13 mouse cellular contexts compared by ENCODE assay signal in genomic region chr8:120279418-120279817, GRCm38 (mm10). TPM values are rescaled to one million over a fixed set of nuclear protein-coding genes. Genes with fewer than 3 reads are reported as not detected.
DNase-seq lines count a peak whose midpoint lies in the region; ATAC-seq and TF ChIP-seq lines count a peak whose summit lies in the region.
"Had no signal": no experiment of that assay in that cellular context is flagged by ENCODE, and none has a peak within 500 bp of the region (broad histone marks: within the 10 kb centered on the region; RNA-seq: fewer than 3 reads in every experiment).

No protein-coding gene starts in this region.

- 0 out of 2 replicates have a peak overlapping the region, but pooled peaks have one; percentile 89 for H3K27ac ChIP-seq in heart, embryonic 10.5 days
- H3K27ac ChIP-seq in liver, postnatal 0 days (ENCODE audit: low read depth), result no peak overlapping the region
- no peak overlapping the region for H3K27ac ChIP-seq in liver, embryonic 11.5 days (ENCODE audit: low read depth, low read length)
- no peak overlapping the region for H3K27ac ChIP-seq in intestine, postnatal 0 days (ENCODE audit: low read depth, low read length)
- H3K27ac ChIP-seq in midbrain, embryonic 16.5 days (ENCODE audit: low read length), result no peak overlapping the region
- H3K27ac ChIP-seq in hindbrain, embryonic 13.5 days, result no peak overlapping the region
- H3K27ac ChIP-seq: forebrain, embryonic 12.5 days; macrophage had no signal

- no peak overlapping the region for H3K4me2 ChIP-seq in liver, postnatal 0 days (ENCODE audit: low read depth, low read length)
- no peak overlapping the region for H3K4me2 ChIP-seq in liver, embryonic 11.5 days
- no peak overlapping the region for H3K4me2 ChIP-seq in intestine, postnatal 0 days (replicated peaks; ENCODE audit: low read depth)
- no peak overlapping the region for H3K4me2 ChIP-seq in midbrain, embryonic 16.5 days (ENCODE audit: low read length)
- no peak overlapping the region for H3K4me2 ChIP-seq in hindbrain, embryonic 13.5 days
- H3K4me2 ChIP-seq: forebrain, embryonic 12.5 days had no signal

- H3K27me3 ChIP-seq in heart, embryonic 10.5 days (ENCODE audit: insufficient read depth, poor library complexity, severe bottlenecking), result peaks cover 18% of the 10 kb centered on the region; the same call in 1 of the 2 replicates
- no peaks in the 10 kb centered on the region for H3K27me3 ChIP-seq in liver, postnatal 0 days (ENCODE audit: insufficient read depth, low read length)
- no peaks in the 10 kb centered on the region; the same call in 1 of the 2 replicates for H3K27me3 ChIP-seq in liver, embryonic 11.5 days (replicated peaks; ENCODE audit: control insufficient read depth, insufficient read depth, low read length)
- H3K27me3 ChIP-seq in intestine, postnatal 0 days (replicated peaks; ENCODE audit: control insufficient read depth, insufficient read depth, low read length), result no peaks in the 10 kb centered on the region
- H3K27me3 ChIP-seq in midbrain, embryonic 16.5 days (ENCODE audit: control insufficient read depth, insufficient read depth, low read depth, low read length), result no peaks in the 10 kb centered on the region
- peaks cover 31% of the 10 kb centered on the region for H3K27me3 ChIP-seq in hindbrain, embryonic 13.5 days

- peak; percentile 41 for ATAC-seq in liver, postnatal 0 days
- no peak for ATAC-seq in liver, embryonic 11.5 days (replicated peaks; ENCODE audit: low FRiP score)
- peak; percentile 29; the same call in 1 of the 2 replicates for ATAC-seq in intestine, postnatal 0 days
- ATAC-seq in midbrain, embryonic 16.5 days, result no peak
- no peak for ATAC-seq in hindbrain, embryonic 13.5 days (ENCODE audit: low FRiP score)

- TF ChIP-seq CTCF in liver, postnatal 0 days (IDR thresholded peaks at IDR 0.05; ENCODE audit: low read depth), result no peak
- TF ChIP-seq CTCF in intestine, postnatal 0 days (IDR thresholded peaks at IDR 0.05; ENCODE audit: low read depth), result no peak

- H3K4me3 ChIP-seq in heart, embryonic 10.5 days, result no peak overlapping the region
- no peak overlapping the region for H3K4me3 ChIP-seq in liver, postnatal 0 days (ENCODE audit: low read depth, low read length)
- no peak overlapping the region for H3K4me3 ChIP-seq in liver, embryonic 11.5 days (ENCODE audit: low read depth, low read length)
- no peak overlapping the region for H3K4me3 ChIP-seq in intestine, postnatal 0 days (ENCODE audit: low read depth, low read length)
- H3K4me3 ChIP-seq in midbrain, embryonic 16.5 days (ENCODE audit: low read depth, low read length), result no peak overlapping the region
- H3K4me3 ChIP-seq in hindbrain, embryonic 13.5 days, result no peak overlapping the region
- H3K4me3 ChIP-seq: forebrain, embryonic 12.5 days had no signal

- no peak for DNase-seq in heart, embryonic 10.5 days (ENCODE audit: low spot score)
- DNase-seq in heart, adult 18-20 months, result no peak
- peak; percentile 76 for DNase-seq in liver, postnatal 0 days
- DNase-seq in liver, embryonic 11.5 days (ENCODE audit: low spot score), result no peak
- peak; percentile 24 for DNase-seq in adipocyte (ENCODE audit: low spot score)
- DNase-seq: embryo, embryonic 11 days; gastrocnemius, postnatal 25 days; thymus, postnatal 25 days had no signal

- TF ChIP-seq EP300 in liver, postnatal 0 days (IDR thresholded peaks at IDR 0.05; ENCODE audit: low read depth), result no peak

- peaks cover 91% of the 10 kb centered on the region for H3K4me1 ChIP-seq in heart, embryonic 10.5 days
- H3K4me1 ChIP-seq in liver, postnatal 0 days (ENCODE audit: insufficient read depth), result peaks cover 20% of the 10 kb centered on the region
- H3K4me1 ChIP-seq in liver, embryonic 11.5 days (replicated peaks; ENCODE audit: control insufficient read depth, insufficient read depth, low read length), result peaks cover 59% of the 10 kb centered on the region
- peaks cover 15% of the 10 kb centered on the region; the same call in 1 of the 2 replicates for H3K4me1 ChIP-seq in intestine, postnatal 0 days (replicated peaks; ENCODE audit: control insufficient read depth, insufficient read depth, low read length)
- peaks cover 41% of the 10 kb centered on the region for H3K4me1 ChIP-seq in midbrain, embryonic 16.5 days (ENCODE audit: control insufficient read depth, insufficient read depth, low read length)
- peaks cover 72% of the 10 kb centered on the region for H3K4me1 ChIP-seq in hindbrain, embryonic 13.5 days (replicated peaks)

- no peaks in the 10 kb centered on the region for H3K9me3 ChIP-seq in heart, embryonic 10.5 days
- no peaks in the 10 kb centered on the region for H3K9me3 ChIP-seq in liver, postnatal 0 days (ENCODE audit: low read length)
- no peaks in the 10 kb centered on the region for H3K9me3 ChIP-seq in liver, embryonic 11.5 days (ENCODE audit: control insufficient read depth, low read length)
- H3K9me3 ChIP-seq in intestine, postnatal 0 days (ENCODE audit: control insufficient read depth), result no peaks in the 10 kb centered on the region
- H3K9me3 ChIP-seq in midbrain, embryonic 16.5 days (replicated peaks; ENCODE audit: control insufficient read depth, low read length, poor library complexity, severe bottlenecking), result no peaks in the 10 kb centered on the region
- H3K9me3 ChIP-seq in hindbrain, embryonic 13.5 days, result no peaks in the 10 kb centered on the region
- H3K9me3 ChIP-seq: forebrain, embryonic 12.5 days had no signal

- no peaks in the 10 kb centered on the region for H3K36me3 ChIP-seq in heart, embryonic 10.5 days
- no peaks in the 10 kb centered on the region for H3K36me3 ChIP-seq in liver, postnatal 0 days (replicated peaks; ENCODE audit: insufficient read depth, low read length)
- no peaks in the 10 kb centered on the region for H3K36me3 ChIP-seq in liver, embryonic 11.5 days (ENCODE audit: control insufficient read depth, insufficient read depth, low read length)
- H3K36me3 ChIP-seq in intestine, postnatal 0 days (ENCODE audit: control insufficient read depth, insufficient read depth), result no peaks in the 10 kb centered on the region
- no peaks in the 10 kb centered on the region for H3K36me3 ChIP-seq in midbrain, embryonic 16.5 days (ENCODE audit: control insufficient read depth, insufficient read depth, low read length)
- no peaks in the 10 kb centered on the region for H3K36me3 ChIP-seq in hindbrain, embryonic 13.5 days
- H3K36me3 ChIP-seq: forebrain, embryonic 12.5 days had no signal

- WGBS in heart, embryonic 10.5 days, result 75% methylated on average over 8 of the region's 8 CpGs
- 78% methylated on average over 7 of the region's 8 CpGs for WGBS in liver, postnatal 0 days (ENCODE audit: insufficient replicate concordance)
- WGBS in liver, embryonic 11.5 days, result 86% methylated on average over 8 of the region's 8 CpGs
- WGBS in intestine, postnatal 0 days, result 67% methylated on average over 8 of the region's 8 CpGs
- WGBS in midbrain, embryonic 16.5 days, result 87% methylated on average over 8 of the region's 8 CpGs
- 91% methylated on average over 8 of the region's 8 CpGs for WGBS in hindbrain, embryonic 13.5 days

- no peak overlapping the region for H3K9ac ChIP-seq in liver, postnatal 0 days (replicated peaks)
- H3K9ac ChIP-seq in liver, embryonic 11.5 days (ENCODE audit: low read depth, low read length), result no peak overlapping the region
- no peak overlapping the region for H3K9ac ChIP-seq in intestine, postnatal 0 days (ENCODE audit: low read depth, low read length)
- H3K9ac ChIP-seq in midbrain, embryonic 16.5 days (ENCODE audit: low read depth, low read length), result no peak overlapping the region
- no peak overlapping the region for H3K9ac ChIP-seq in hindbrain, embryonic 13.5 days
- H3K9ac ChIP-seq: forebrain, embryonic 12.5 days had no signal

RNA-seq across cellular contexts. Expression of gene Gse1, which starts 51.2 kb away (rescaled TPM):
- 12.2 and 13.7 TPM in 2 replicates for polyA plus RNA-seq in heart, embryonic 10.5 days (2016; fragmentation: Nextera tagmentation; extraction: Ambion mirVana)
- total RNA-seq in heart, adult 18-20 months (2021), result 10 to 100 TPM; 15.5 to 16.0 TPM
- polyA plus RNA-seq in liver, postnatal 0 days (2015; fragmentation: Nextera tagmentation; extraction: Ambion mirVana), result 7.1 and 7.7 TPM in 2 replicates
- polyA plus RNA-seq in liver, embryonic 11.5 days (2014; fragmentation: Nextera tagmentation; extraction: Ambion mirVana), result 23.1 and 25.3 TPM in 2 replicates
- 6.4 and 7.8 TPM in 2 replicates for polyA plus RNA-seq in intestine, postnatal 0 days (2015; fragmentation: Nextera tagmentation; extraction: Ambion mirVana)
- 13.3 and 17.6 TPM in 2 replicates for polyA plus RNA-seq in midbrain, embryonic 16.5 days (2015; fragmentation: Nextera tagmentation; extraction: Ambion mirVana)
- polyA plus RNA-seq in hindbrain, embryonic 13.5 days (2015; fragmentation: Nextera tagmentation; extraction: Ambion mirVana), result 21.3 and 22.1 TPM in 2 replicates

Comparison
In these comparisons a context has a peak if more than half of its experiments do, and no peak if none do; other contexts are left out.
1. DNase-seq: peak in liver, postnatal 0 days (single experiment) and adipocyte (single experiment); none in heart, embryonic 10.5 days (single experiment), heart, adult 18-20 months (0 of 2) and liver, embryonic 11.5 days (single experiment).
2. ATAC-seq: peak in liver, postnatal 0 days (single experiment) and intestine, postnatal 0 days (single experiment); none in liver, embryonic 11.5 days (single experiment), midbrain, embryonic 16.5 days (single experiment) and hindbrain, embryonic 13.5 days (single experiment).